Mouse (Mus musculus): ENCODE data around the gene Olfr457.

Olfr457 gene

GRCm38 (mm10) chr6:42476235-42476634 lies at the start of gene Olfr457:
Gene Olfr457, minus strand, starts transcription at chr6:42476335.
- 84% methylated on average over 1 of the region's 1 CpGs for WGBS

DNA sequence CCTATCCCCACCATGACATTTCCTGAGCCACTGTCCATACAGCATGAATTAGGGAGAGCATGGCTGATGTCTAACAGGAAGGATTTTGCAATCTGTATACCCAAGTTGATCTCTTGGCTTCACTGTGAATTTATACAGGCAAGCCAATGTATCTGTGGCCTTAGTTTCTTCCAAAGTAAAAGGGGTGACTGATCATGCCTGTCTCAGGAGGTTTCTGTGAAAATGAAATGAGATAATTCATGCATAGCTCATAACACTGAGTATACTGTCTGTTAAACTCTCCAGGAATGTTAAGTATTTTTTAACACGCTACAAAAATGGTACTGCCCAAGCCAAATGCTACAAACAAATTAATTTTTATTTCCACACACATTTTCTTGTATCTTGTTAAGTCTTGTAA lies 37.3 kb upstream of the Olfr457 start:
- WGBS: 81% methylated on average over 1 of the region's 1 CpGs

DNA sequence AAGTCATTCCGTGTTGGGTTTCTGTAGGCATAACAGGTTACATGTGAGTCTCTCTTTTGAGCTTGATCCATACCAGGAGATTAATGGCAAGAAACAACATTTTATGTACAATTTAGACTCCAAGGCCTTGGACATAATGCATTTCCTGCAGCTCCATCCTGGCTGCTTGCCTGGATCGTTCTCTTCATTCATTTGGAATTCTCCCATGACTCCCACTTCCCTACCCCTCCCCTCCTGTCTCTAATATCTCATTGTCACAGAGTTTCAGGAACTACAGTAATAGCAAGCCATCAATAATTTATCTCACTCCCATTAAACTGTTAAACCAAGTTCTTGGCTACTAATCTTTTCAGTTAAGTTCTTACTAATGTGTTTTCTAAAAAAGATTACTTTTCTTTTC lies 27.3 kb upstream of the Olfr457 start:
- 67% methylated on average over 2 of the region's 2 CpGs for whole genome bisulfite sequencing

- WGBS: 73% methylated on average over 1 of the region's 1 CpGs
These were observed 13.6 kb upstream of the Olfr457 start for GRCm38 (mm10) chr6:42489731-42490130.

DNA sequence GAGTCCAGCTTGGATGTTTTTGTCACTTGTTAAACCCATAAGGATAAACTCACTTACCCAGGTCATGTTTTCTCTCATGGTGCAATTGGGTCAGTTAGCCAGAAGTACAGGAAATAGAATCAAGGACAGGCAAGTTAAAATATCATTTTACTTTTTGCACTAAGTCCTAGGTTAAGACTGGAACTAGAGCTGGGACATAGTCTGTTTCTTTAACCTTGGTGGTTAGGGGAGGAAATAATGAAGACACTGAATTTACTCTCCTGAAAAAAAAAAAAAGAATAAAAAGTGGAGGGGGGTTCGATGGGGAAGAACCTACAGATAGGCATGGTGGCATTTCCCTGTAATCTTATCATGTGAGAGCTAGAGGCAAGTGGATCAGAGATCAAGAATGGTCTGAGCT lies 11.0 kb upstream of the Olfr457 start, which contains the start of gene Olfr456:
Gene Olfr456 (minus strand): TSS at position 101 of the 400 bp plus-strand sequence.
- 94% methylated on average over 1 of the region's 1 CpGs for WGBS

- WGBS: 95% methylated on average over 4 of the region's 4 CpGs
These were observed 4.8 kb downstream of the Olfr457 start for GRCm38 (mm10) chr6:42471298-42471697.

DNA sequence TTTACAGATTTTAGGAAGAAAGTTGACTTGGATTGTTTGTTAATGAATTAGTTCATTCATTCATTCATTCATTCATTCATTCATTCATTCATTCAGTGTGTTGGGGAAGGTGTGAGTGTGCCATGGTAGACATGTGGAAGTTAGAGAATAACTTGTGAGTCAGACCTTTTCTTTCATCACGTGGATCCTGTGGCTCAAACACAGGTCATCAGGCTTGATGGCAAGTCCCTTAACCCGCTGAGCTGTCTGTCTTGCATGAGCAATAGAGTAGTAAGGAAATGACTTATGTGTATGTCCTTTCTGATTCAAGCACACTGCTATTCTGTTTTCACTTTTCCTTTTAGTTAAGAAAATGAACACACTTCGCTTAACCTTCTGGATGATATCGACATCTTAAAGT lies 5.6 kb downstream of the Olfr457 start:
- WGBS: 92% methylated on average over 4 of the region's 4 CpGs

DNA sequence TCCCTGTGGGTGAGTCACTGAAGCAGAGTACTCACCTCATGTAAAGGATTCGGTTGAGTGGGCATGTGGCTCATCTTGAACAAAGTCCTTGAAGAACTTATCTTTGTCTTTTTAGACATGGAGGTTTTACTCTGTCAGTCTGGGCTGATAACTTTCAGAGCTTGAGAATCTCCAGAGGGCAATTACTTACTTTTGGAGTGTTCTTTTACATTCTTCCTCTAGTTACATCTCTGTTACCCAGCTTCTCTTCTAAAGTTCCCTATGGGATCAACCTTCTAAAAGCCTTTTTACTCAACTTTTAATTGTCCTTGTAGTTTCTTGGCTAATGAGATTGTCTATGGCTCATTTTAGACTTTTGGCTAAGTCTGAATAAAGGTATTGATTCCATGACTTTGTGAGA lies 11.0 kb downstream of the Olfr457 start, which contains the start of gene Olfr458:
Gene Olfr458 (minus strand): TSS at position 101 of the 400 bp plus-strand sequence.
- WGBS: 79% methylated on average over 1 of the region's 1 CpGs

GRCm38 (mm10) chr6:42447381-42447780 lies 28.8 kb downstream of the Olfr457 start:
- whole genome bisulfite sequencing: 90% methylated on average over 2 of the region's 2 CpGs

- WGBS: 89% methylated on average over 2 of the region's 2 CpGs
These were observed 31.6 kb downstream of the Olfr457 start for GRCm38 (mm10) chr6:42444491-42444890.

- 69% methylated on average over 2 of the region's 2 CpGs for WGBS
These were observed 34.7 kb downstream of the Olfr457 start for GRCm38 (mm10) chr6:42441395-42441794.

DNA sequence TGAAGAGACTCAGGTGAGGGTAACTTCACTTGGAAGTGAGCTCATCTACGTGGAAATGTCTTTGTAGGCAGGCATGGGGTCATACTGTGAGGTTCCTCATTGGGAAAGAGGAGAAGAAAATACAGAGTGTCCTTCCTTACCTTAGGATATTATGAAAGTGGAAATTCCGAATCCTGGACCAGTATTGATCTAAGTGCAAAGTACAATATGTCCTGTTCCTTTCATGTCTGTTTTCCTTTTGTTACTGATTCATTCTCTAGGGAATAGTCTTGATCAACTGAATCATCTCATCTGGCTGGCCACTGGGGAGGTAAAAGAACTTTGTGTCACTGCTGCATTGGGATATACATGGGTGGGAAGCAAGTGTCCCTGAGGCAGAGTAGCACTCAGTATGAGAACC lies 40.6 kb downstream of the Olfr457 start:
- 86% methylated on average over 2 of the region's 2 CpGs for WGBS

DNA sequence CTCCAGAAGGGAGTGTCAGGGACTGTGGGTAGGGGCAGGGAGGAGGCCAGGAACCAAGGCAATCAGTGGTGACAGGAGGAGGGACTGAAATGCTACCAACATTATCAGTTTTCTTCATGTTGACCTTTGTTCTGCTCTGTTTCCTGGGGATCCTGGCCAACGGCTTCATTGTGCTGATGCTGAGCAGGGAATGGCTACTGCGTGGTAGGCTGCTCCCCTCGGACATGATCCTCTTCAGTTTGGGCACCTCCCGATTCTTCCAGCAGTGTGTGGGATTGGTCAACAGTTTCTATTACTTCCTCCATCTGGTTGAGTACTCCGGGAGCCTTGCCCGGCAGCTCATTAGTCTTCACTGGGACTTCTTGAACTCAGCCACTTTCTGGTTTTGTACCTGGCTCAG lies 41.7 kb downstream of the Olfr457 start, which contains the start of gene Tas2r126:
Gene Tas2r126 (plus strand): TSS at position 90 of the 400 bp plus-strand sequence.
- 89% methylated on average over 6 of the region's 6 CpGs for WGBS

DNA sequence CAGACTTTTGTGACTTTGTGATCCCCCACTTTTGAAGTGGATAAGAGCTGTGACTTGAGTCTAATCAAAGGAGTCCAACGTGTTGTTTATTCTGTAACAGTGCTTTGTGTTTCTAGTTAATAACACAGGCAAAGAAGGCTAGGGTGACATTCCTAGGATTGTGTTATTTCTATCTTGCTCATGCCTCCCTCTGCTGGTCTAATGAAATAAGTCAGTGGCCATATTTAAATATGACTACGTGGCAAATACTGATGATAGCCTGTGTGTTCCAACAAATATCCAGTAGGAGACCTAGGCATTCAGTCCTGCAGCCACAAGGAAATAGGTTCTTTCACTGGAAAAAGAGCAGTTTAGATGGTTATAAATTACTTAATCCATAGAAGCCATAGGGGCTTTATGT lies 42.6 kb downstream of the Olfr457 start:
- 62% methylated on average over 2 of the region's 2 CpGs for WGBS

GRCm38 (mm10) chr6:42426337-42426736 lies 49.8 kb downstream of the Olfr457 start:
- WGBS: 49% methylated on average over 4 of the region's 4 CpGs

DNA sequence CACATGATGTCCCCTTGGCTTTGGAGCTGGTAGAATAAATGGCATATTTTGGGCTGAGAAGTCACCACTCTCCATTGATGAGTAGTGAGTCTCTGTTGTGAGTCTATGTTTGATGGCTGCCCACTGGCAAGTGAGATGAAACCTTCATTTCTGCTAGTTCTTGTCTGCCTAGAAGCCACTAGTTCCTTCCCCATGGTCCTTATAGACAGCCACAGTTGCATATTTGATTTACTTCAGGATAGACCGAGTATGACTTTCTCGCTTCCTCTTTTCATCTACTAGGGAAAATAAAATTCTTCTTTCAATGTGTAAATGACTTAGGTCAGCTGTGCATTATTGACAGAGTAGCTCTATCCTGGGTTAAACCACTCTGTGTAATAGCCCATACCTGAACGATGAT lies 51.7 kb downstream of the Olfr457 start:
- WGBS: 93% methylated on average over 3 of the region's 3 CpGs

GRCm38 (mm10) chr6:42421439-42421838 lies 54.7 kb downstream of the Olfr457 start:
- 81% methylated on average over 2 of the region's 2 CpGs for WGBS

- WGBS: 70% methylated on average over 2 of the region's 2 CpGs
These were observed 56.7 kb downstream of the Olfr457 start for GRCm38 (mm10) chr6:42419443-42419842.
